Mouse (Mus musculus): ENCODE results near the gene Il17f.
"Not testable (repeated sequence)": the region's sequence is repeated elsewhere in the genome, so short reads cannot be mapped to it uniquely, and the experiment has no call there.

Il17f gene

GRCm38 (mm10) chr1:20787046-20787445 is 3.4 kb downstream of the Il17f start:
- DNase-seq (ENCODE audit: inconsistent ontology term): no peak

GRCm38 (mm10) chr1:20778366-20778765 is 12.1 kb downstream of the Il17f start:
- DNase-seq (ENCODE audit: inconsistent ontology term): no peak

- DNase-seq (ENCODE audit: inconsistent ontology term): not testable (repeated sequence)
Observed at GRCm38 (mm10) chr1:20774026-20774730, 16.2 kb downstream of the Il17f start.

GRCm38 (mm10) chr1:20766526-20766925 is 23.9 kb downstream of the Il17f start:
- no peak for DNase-seq (ENCODE audit: inconsistent ontology term)

GRCm38 (mm10) chr1:20761411-20761810 is 29.0 kb downstream of the Il17f start:
- DNase-seq (ENCODE audit: inconsistent ontology term): no peak

- no peak for DNase-seq (ENCODE audit: inconsistent ontology term)
Observed at GRCm38 (mm10) chr1:20760331-20760730, 30.1 kb downstream of the Il17f start.

GRCm38 (mm10) chr1:20759799-20760198 is 30.6 kb downstream of the Il17f start:
- no peak for DNase-seq (ENCODE audit: inconsistent ontology term)

- no peak for DNase-seq (ENCODE audit: inconsistent ontology term)
Observed at GRCm38 (mm10) chr1:20757586-20757985, 32.8 kb downstream of the Il17f start.

- DNase-seq (ENCODE audit: inconsistent ontology term): no peak
Observed at GRCm38 (mm10) chr1:20754439-20754838, 36.0 kb downstream of the Il17f start.

GRCm38 (mm10) chr1:20740496-20740998 is 49.9 kb downstream of the Il17f start:
- no peak for DNase-seq (ENCODE audit: inconsistent ontology term)

- DNase-seq (ENCODE audit: inconsistent ontology term): peak; percentile 7
Observed at GRCm38 (mm10) chr1:20738483-20738882, 51.9 kb downstream of the Il17f start.

GRCm38 (mm10) chr1:20736572-20736971 is 53.8 kb downstream of the Il17f start:
- no peak for DNase-seq (ENCODE audit: inconsistent ontology term)

- DNase-seq (ENCODE audit: inconsistent ontology term): no peak
Observed at GRCm38 (mm10) chr1:20730903-20731302, 59.5 kb downstream of the Il17f start, which contains the start of gene Il17a. Gene Il17a (plus strand): TSS chr1:20730905.

All from Muller cell, postnatal 12 days (primary cell).